Mouse (Mus musculus): Measurements from ENCODE around the gene Fam163a. TPM values are rescaled to one million over a fixed set of nuclear protein-coding genes. Genes with fewer than 3 reads are reported as not detected.
"Not testable (repeated sequence)": the region's sequence is repeated elsewhere in the genome, so short reads cannot be mapped to it uniquely, and the experiment has no call there.

Gene Fam163a
- polyA plus RNA-seq (2016; fragmentation: Nextera tagmentation; extraction: Ambion mirVana): 0.10 and 0.17 TPM in 2 replicates

GRCm38 (mm10) chr1:156204656-156205131 is at the start of gene Fam163a:
Gene Fam163a (minus strand): TSS chr1:156205026.
- Histone ChIP-seq H3K4me1 (peaks cover 11% of the 10 kb centered on the region), H3K4me2 (peak within 1 kb of the TSS; percentile 61), H3K4me3 (peak within 1 kb of the TSS; percentile 32), H3K9me3 (replicated peaks) (0 out of 2 replicates have a peak, but pooled peaks cover 3% of the 10 kb centered on the region), H3K27me3 (replicated peaks) (peaks cover 90% of the 10 kb centered on the region), H3K27ac (no peak within 1 kb of the TSS), H3K36me3 (no peaks in the 10 kb centered on the region), H3K9ac (peak within 1 kb of the TSS; percentile 14; the same call in 1 of the 2 replicates)
- no peak for ATAC-seq
- 3% methylated on average over 44 of the region's 44 CpGs for WGBS (ENCODE audit: insufficient replicate concordance)

- WGBS (ENCODE audit: insufficient replicate concordance): 75% methylated on average over 4 of the region's 4 CpGs
- not testable (repeated sequence) for H3K4me1 ChIP-seq; H3K9ac ChIP-seq; H3K27ac ChIP-seq; ATAC-seq; H3K9me3 ChIP-seq (replicated peaks); H3K4me3 ChIP-seq; H3K27me3 ChIP-seq (replicated peaks); H3K36me3 ChIP-seq; H3K4me2 ChIP-seq
Observed at GRCm38 (mm10) chr1:156251096-156251495, 46.3 kb upstream of the Fam163a start.

- ATAC-seq: no peak
- 64% methylated on average over 3 of the region's 3 CpGs for WGBS (ENCODE audit: insufficient replicate concordance)
Observed at GRCm38 (mm10) chr1:156247893-156248292, 43.1 kb upstream of the Fam163a start.

GRCm38 (mm10) chr1:156241713-156242348 is 37.0 kb upstream of the Fam163a start:
- no peaks in the 10 kb centered on the region for H3K9me3 ChIP-seq (replicated peaks)
- WGBS (ENCODE audit: insufficient replicate concordance): 7% methylated on average over 14 of the region's 14 CpGs
- no peak overlapping the region for H3K4me2 ChIP-seq
- peak; percentile 65 for ATAC-seq
- H3K4me1 ChIP-seq: no peaks in the 10 kb centered on the region
- no peak overlapping the region for H3K4me3 ChIP-seq
- H3K9ac ChIP-seq: no peak overlapping the region
- no peaks in the 10 kb centered on the region for H3K36me3 ChIP-seq
- H3K27me3 ChIP-seq (replicated peaks): peaks cover 8% of the 10 kb centered on the region; the same call in 1 of the 2 replicates
- H3K27ac ChIP-seq: no peak overlapping the region

More at GRCm38 (mm10) chr1:156247893-156248292, 43.1 kb upstream of the Fam163a start:
- no peak overlapping the region for H3K9ac ChIP-seq
- no peak overlapping the region for H3K4me3 ChIP-seq
- H3K27ac ChIP-seq: no peak overlapping the region
- no peak overlapping the region for H3K4me2 ChIP-seq
- H3K9me3 ChIP-seq (replicated peaks): no peaks in the 10 kb centered on the region
- H3K27me3 ChIP-seq (replicated peaks): no peaks in the 10 kb centered on the region
- no peaks in the 10 kb centered on the region for H3K4me1 ChIP-seq
- no peaks in the 10 kb centered on the region for H3K36me3 ChIP-seq

GRCm38 (mm10) chr1:156241035-156241434 is 36.2 kb upstream of the Fam163a start:
- H3K4me3 ChIP-seq: no peak overlapping the region
- no peaks in the 10 kb centered on the region for H3K9me3 ChIP-seq (replicated peaks)
- no peak overlapping the region for H3K4me2 ChIP-seq
- peaks cover 8% of the 10 kb centered on the region; the same call in 1 of the 2 replicates for H3K27me3 ChIP-seq (replicated peaks)
- no peaks in the 10 kb centered on the region for H3K4me1 ChIP-seq
- WGBS (ENCODE audit: insufficient replicate concordance): 22% methylated on average over 2 of the region's 2 CpGs
- ATAC-seq: peak; percentile 49; the same call in 1 of the 2 replicates
- H3K9ac ChIP-seq: no peak overlapping the region
- H3K36me3 ChIP-seq: no peaks in the 10 kb centered on the region
- no peak overlapping the region for H3K27ac ChIP-seq

- Histone ChIP-seq H3K4me2 (no peak overlapping the region), H3K27me3 (replicated peaks) (no peaks in the 10 kb centered on the region), H3K36me3 (no peaks in the 10 kb centered on the region), H3K27ac (no peak overlapping the region), H3K9ac (no peak overlapping the region), H3K4me1 (peaks cover 43% of the 10 kb centered on the region), H3K9me3 (replicated peaks) (no peaks in the 10 kb centered on the region), H3K4me3 (no peak overlapping the region)
- ATAC-seq: no peak
- 76% methylated on average over 6 of the region's 6 CpGs for WGBS (ENCODE audit: insufficient replicate concordance)
Observed at GRCm38 (mm10) chr1:156231122-156231521, 26.3 kb upstream of the Fam163a start.

- Histone ChIP-seq H3K9ac (no peak overlapping the region), H3K36me3 (no peaks in the 10 kb centered on the region), H3K4me1 (peaks cover 47% of the 10 kb centered on the region), H3K27ac (no peak overlapping the region), H3K27me3 (replicated peaks) (no peaks in the 10 kb centered on the region), H3K4me2 (no peak overlapping the region), H3K9me3 (replicated peaks) (no peaks in the 10 kb centered on the region), H3K4me3 (no peak overlapping the region)
- WGBS (ENCODE audit: insufficient replicate concordance): 47% methylated on average over 9 of the region's 9 CpGs
- ATAC-seq: no peak
Observed at GRCm38 (mm10) chr1:156230339-156231089, 25.7 kb upstream of the Fam163a start.

GRCm38 (mm10) chr1:156229448-156229847 is 24.6 kb upstream of the Fam163a start:
- peak; percentile 58; the same call in 1 of the 2 replicates for ATAC-seq
- Histone ChIP-seq H3K27ac (0 out of 2 replicates have a peak overlapping the region, but pooled peaks have one; percentile 37), H3K4me1 (peaks cover 57% of the 10 kb centered on the region)

GRCm38 (mm10) chr1:156228728-156229127 is 23.9 kb upstream of the Fam163a start:
- Histone ChIP-seq H3K27me3 (replicated peaks) (no peaks in the 10 kb centered on the region), H3K9ac (no peak overlapping the region), H3K36me3 (no peaks in the 10 kb centered on the region), H3K4me1 (peaks cover 65% of the 10 kb centered on the region), H3K9me3 (replicated peaks) (no peaks in the 10 kb centered on the region), H3K4me3 (no peak overlapping the region), H3K4me2 (no peak overlapping the region), H3K27ac (0 out of 2 replicates have a peak overlapping the region, but pooled peaks have one; percentile 37)
- 77% methylated on average over 4 of the region's 4 CpGs for WGBS (ENCODE audit: insufficient replicate concordance)
- no peak for ATAC-seq

More at GRCm38 (mm10) chr1:156229448-156229847, 24.6 kb upstream of the Fam163a start:
- no peaks in the 10 kb centered on the region for H3K27me3 ChIP-seq (replicated peaks)
- H3K4me3 ChIP-seq: no peak overlapping the region
- H3K36me3 ChIP-seq: no peaks in the 10 kb centered on the region
- no peak overlapping the region for H3K4me2 ChIP-seq
- WGBS (ENCODE audit: insufficient replicate concordance): 14% methylated on average over 7 of the region's 7 CpGs
- no peak overlapping the region for H3K9ac ChIP-seq
- H3K9me3 ChIP-seq (replicated peaks): no peaks in the 10 kb centered on the region

- Histone ChIP-seq H3K4me2 (no peak overlapping the region), H3K36me3 (no peaks in the 10 kb centered on the region), H3K9me3 (replicated peaks) (no peaks in the 10 kb centered on the region), H3K9ac (no peak overlapping the region), H3K4me3 (no peak overlapping the region), H3K27me3 (replicated peaks) (no peaks in the 10 kb centered on the region), H3K4me1 (peaks cover 82% of the 10 kb centered on the region), H3K27ac (peak overlapping the region; percentile 46)
- no peak for ATAC-seq
- 31% methylated on average over 5 of the region's 5 CpGs for WGBS (ENCODE audit: insufficient replicate concordance)
Observed at GRCm38 (mm10) chr1:156226903-156227302, 22.1 kb upstream of the Fam163a start.

GRCm38 (mm10) chr1:156222205-156223000 is 17.6 kb upstream of the Fam163a start:
- H3K4me3 ChIP-seq: peak overlapping the region; percentile 10; the same call in 1 of the 2 replicates
- H3K27ac ChIP-seq: peak overlapping the region; percentile 96

More at GRCm38 (mm10) chr1:156222205-156223000, 17.6 kb upstream of the Fam163a start:
- Histone ChIP-seq H3K4me2 (peak overlapping the region; percentile 59), H3K9me3 (replicated peaks) (no peaks in the 10 kb centered on the region), H3K4me1 (peaks cover 90% of the 10 kb centered on the region), H3K9ac (peak overlapping the region; percentile 63), H3K36me3 (no peaks in the 10 kb centered on the region), H3K27me3 (replicated peaks) (no peaks in the 10 kb centered on the region)
- ATAC-seq: peak; percentile 95
- WGBS (ENCODE audit: insufficient replicate concordance): 31% methylated on average over 13 of the region's 13 CpGs
